Mouse (Mus musculus) embryonic fibroblast, embryonic 13.5 days (primary cell): ENCODE results near the gene Cdr2l.

Source experiments
- CTCF ChIP-seq: IDR thresholded peaks from 2 replicates; pipeline ENCODE4 v1.5.1; 2011; ENCODE audit warnings: mild to moderate bottlenecking, control low read depth, low read length, moderate library complexity, borderline replicate concordance; ENCODE audit not compliant: insufficient read depth
- POLR2A ChIP-seq: IDR thresholded peaks from 2 replicates; pipeline ENCODE4 v1.6.1; 2011; ENCODE audit warnings: low read depth, mild to moderate bottlenecking, control low read depth, low read length, moderate library complexity

- no peak for TF ChIP-seq CTCF
- no peak for TF ChIP-seq POLR2A
Observed at GRCm38 (mm10) chr11:115341866-115342265, 39.9 kb upstream of the Cdr2l start.
